Mouse (Mus musculus) limb, embryonic 13.5 days (tissue): ENCODE results near the gene Gm37240. TPM values are rescaled to one million over a fixed set of nuclear protein-coding genes. Genes with fewer than 3 reads are reported as not detected.

ENCODE experiments used
- ATAC-seq: fragments of 200-750 bp; cut with Nextera tagmentation; 2 replicates; pipeline ENCODE4 v1.8.0; 2017; ENCODE audit warnings: low read depth, moderate number of reproducible peaks, moderate TSS enrichment; ENCODE audit not compliant: low FRiP score
- H3K27ac ChIP-seq: fragments of 300-500 bp; sonication (generic); 2 replicates; pipeline ENCODE4 v1.5.1; 2015; ENCODE audit warnings: inconsistent platforms, mild to moderate bottlenecking, moderate library complexity
- H3K27me3 ChIP-seq: fragments of 300-500 bp; sonication (generic); 2 replicates; pipeline ENCODE4 v1.6.1; 2015; ENCODE audit warnings: mild to moderate bottlenecking, inconsistent platforms
- H3K36me3 ChIP-seq: fragments of 300-500 bp; sonication (generic); 2 replicates; pipeline ENCODE4 v1.6.1; 2015; ENCODE audit warnings: inconsistent platforms, mild to moderate bottlenecking, moderate library complexity
- H3K4me1 ChIP-seq: fragments of 300-500 bp; sonication (generic); 2 replicates; pipeline ENCODE4 v1.6.1; 2015; ENCODE audit warnings: inconsistent platforms
- H3K4me2 ChIP-seq: fragments of 300-500 bp; sonication (generic); replicated peaks from 2 replicates; pipeline ENCODE4 v1.6.1; 2015; ENCODE audit warnings: inconsistent platforms, mild to moderate bottlenecking, moderate library complexity
- H3K4me3 ChIP-seq: fragments of 300-500 bp; sonication (generic); 2 replicates; pipeline ENCODE4 v1.5.1; 2015; ENCODE audit warnings: moderate library complexity, mild to moderate bottlenecking, inconsistent platforms
- H3K9ac ChIP-seq: fragments of 300-500 bp; sonication (generic); 2 replicates; pipeline ENCODE4 v1.6.1; 2015; ENCODE audit warnings: mild to moderate bottlenecking, inconsistent platforms
- H3K9me3 ChIP-seq: fragments of 300-500 bp; sonication (generic); 2 replicates; pipeline ENCODE4 v1.6.1; 2016; ENCODE audit warnings: inconsistent platforms
- WGBS: fragments of 180-500 bp; shearing (Covaris S2); methylation state at CpG from one replicate; pipeline ENCODE4 v1.1.7; 2015; 5-methylcytosine and 5-hydroxymethylcytosine counted together
- polyA plus RNA-seq: library from polyadenylated mRNA; unstranded; fragments of >200 nt; fragmentation: Nextera tagmentation; extraction: Ambion mirVana; gene quantifications from 2 replicates; pipeline ENCODE4 v1.2.1, GENCODE M21; 2015

The Gm37240 gene
- polyA plus RNA-seq, 1 experiment from 2014 or later: 6.1 TPM

DNA sequence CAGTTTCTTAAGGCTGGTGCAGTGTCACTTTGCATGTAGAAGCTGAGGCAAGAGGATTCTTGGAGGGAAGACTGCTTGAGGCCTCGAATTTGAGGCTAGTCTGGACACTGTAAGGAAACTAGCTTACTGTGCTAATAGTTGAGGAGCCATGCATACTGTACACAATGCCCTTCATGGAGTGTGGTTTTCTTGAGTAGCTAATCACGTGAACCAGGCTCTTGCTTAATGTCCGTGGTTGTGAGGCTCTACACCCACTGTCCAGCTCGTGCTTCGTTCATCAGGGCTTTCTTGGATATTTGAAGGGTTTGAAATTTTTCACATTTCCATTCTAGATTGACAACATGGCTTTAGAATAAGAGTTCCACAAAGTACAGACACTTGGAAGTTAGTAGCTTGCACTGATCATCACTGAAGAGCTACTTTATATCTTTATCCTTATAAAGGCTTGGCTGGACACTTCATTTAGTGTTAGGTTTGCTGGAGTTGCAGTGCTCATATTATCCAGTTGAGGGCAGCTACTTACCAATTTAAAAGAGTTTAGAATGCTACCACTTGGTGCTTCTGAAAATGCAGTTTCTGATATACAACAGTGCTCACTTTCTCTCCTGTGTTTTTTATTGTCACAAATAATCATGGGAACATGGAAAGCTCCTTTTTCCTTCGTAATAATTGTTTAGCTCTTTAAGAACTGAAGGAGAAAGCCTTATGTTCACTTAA is 965.5 kb downstream of the Gm37240 start:
- Histone ChIP-seq H3K9ac (no peak overlapping the region), H3K36me3 (no peaks in the 10 kb centered on the region), H3K27me3 (no peaks in the 10 kb centered on the region), H3K9me3 (no peaks in the 10 kb centered on the region), H3K4me3 (no peak overlapping the region), H3K27ac (no peak overlapping the region), H3K4me2 (no peak overlapping the region), H3K4me1 (no peaks in the 10 kb centered on the region)
- 70% methylated on average over 6 of the region's 6 CpGs for WGBS
- no peak for ATAC-seq

DNA sequence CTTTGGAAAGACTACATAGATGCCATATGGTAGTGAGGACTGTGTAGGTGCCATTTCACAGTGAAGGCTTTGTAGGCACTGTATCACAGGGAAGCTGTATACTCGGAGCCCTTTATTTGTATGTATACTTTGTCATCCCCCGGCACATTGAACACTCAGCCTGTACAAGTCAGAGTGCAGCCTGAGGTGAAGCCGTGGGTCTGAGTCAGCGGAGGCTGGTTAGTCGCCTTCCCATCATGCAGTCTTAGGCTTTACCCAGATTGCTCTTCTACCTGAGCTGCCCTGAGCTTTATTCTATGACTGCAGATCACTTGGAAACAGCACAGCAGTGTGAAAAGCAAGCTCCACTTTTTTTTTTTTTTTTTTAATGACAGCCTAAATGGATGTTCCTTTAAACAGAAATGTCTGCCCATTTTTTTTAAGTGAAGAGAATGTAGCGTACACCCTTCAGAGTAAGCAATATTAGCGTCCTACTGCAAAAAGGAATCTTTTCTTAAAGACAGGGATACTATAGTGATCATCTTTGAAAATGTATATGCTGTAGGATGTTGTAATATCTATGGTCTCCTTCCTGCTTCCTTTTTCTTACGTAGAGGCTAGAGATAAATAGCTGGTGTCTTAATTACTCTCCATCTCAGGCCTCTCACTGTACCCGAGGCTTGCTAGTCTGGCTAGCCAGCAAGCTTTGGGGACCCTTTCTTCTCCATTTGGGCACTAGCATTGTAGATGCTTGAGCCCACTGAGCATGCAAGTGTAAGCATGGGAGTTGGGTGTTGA is 969.2 kb downstream of the Gm37240 start:
- no peaks in the 10 kb centered on the region for H3K36me3 ChIP-seq
- no peak overlapping the region for H3K4me2 ChIP-seq
- H3K4me3 ChIP-seq: no peak overlapping the region
- no peak for ATAC-seq
- no peaks in the 10 kb centered on the region for H3K27me3 ChIP-seq
- no peaks in the 10 kb centered on the region for H3K4me1 ChIP-seq
- H3K9me3 ChIP-seq: no peaks in the 10 kb centered on the region
- WGBS: 83% methylated on average over 9 of the region's 9 CpGs
- no peak overlapping the region for H3K9ac ChIP-seq
- no peak overlapping the region for H3K27ac ChIP-seq

DNA sequence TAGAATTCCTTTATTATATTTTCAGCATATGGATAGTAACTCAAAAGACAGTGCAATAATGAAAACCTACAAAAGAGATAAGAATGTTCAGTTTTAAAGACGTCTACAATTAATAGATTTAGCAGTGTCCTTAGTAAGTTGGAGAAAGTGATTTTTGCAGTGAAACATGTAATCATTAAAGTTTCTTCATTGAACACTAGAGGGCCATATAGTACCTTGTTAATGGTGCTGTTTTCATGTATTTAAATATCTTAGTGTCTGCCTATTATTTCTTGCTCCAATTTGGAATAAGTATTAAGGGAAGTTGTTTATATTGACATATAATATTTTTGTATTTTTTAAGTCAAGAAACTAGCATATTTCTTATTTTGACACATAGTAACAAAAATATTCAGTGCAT is 973.0 kb downstream of the Gm37240 start:
- H3K9me3 ChIP-seq: no peaks in the 10 kb centered on the region
- peaks cover 3% of the 10 kb centered on the region; the same call in 1 of the 2 replicates for H3K36me3 ChIP-seq
- no peak overlapping the region for H3K9ac ChIP-seq
- H3K27me3 ChIP-seq: no peaks in the 10 kb centered on the region
- H3K4me2 ChIP-seq: no peak overlapping the region
- WGBS: 52% methylated on average over 1 of the region's 1 CpGs
- H3K4me1 ChIP-seq: no peaks in the 10 kb centered on the region
- H3K27ac ChIP-seq: no peak overlapping the region
- H3K4me3 ChIP-seq: no peak overlapping the region
- ATAC-seq: no peak

DNA sequence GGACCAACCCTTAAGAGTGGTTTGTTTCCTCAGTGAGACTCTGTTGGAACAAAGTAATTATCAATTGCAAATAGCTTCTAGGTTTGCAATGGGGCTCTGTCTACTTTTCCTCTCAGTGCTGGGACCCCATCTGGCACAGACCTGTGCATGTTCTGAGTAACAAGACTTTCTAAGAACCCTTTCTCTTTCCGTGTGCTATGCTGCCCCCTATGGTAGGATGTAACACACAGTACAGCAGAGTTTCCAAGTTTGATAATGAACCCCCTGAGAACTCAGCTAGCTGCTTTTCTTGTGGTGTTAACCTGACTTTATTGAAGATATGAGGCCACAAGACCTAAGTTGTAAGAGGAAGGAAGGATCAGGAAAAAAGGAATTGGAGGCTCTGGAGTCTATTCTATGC is 980.8 kb downstream of the Gm37240 start:
- Histone ChIP-seq H3K27me3 (no peaks in the 10 kb centered on the region), H3K4me3 (no peak overlapping the region), H3K9ac (no peak overlapping the region), H3K27ac (no peak overlapping the region), H3K4me1 (no peaks in the 10 kb centered on the region), H3K4me2 (no peak overlapping the region), H3K36me3 (peaks cover 3% of the 10 kb centered on the region; the same call in 1 of the 2 replicates), H3K9me3 (no peaks in the 10 kb centered on the region)
- no peak for ATAC-seq
- 32% methylated on average over 1 of the region's 1 CpGs for WGBS

DNA sequence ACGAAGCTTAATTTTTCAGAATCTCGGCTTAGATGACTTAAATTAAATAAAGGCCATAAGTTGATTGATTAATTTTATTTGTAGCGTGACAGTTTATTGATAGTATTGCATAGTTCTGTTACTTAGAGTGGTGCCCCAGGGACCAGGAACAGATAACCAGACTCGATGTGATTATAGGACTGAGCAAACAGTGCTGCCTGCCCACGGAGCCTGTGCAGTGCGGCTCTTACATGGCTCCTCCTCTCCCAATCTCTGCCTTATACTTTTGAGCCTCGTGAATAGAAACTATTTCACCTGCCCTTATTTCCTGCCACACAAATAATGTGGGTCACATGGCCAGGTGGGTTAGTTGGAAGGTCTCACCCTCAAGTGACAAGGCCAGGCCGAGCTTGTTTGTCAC is 989.4 kb downstream of the Gm37240 start:
- Histone ChIP-seq H3K4me3 (no peak overlapping the region), H3K36me3 (no peaks in the 10 kb centered on the region), H3K9ac (no peak overlapping the region), H3K27ac (no peak overlapping the region), H3K4me2 (no peak overlapping the region), H3K27me3 (no peaks in the 10 kb centered on the region), H3K4me1 (no peaks in the 10 kb centered on the region), H3K9me3 (no peaks in the 10 kb centered on the region)
- WGBS: 84% methylated on average over 8 of the region's 8 CpGs
- no peak for ATAC-seq

DNA sequence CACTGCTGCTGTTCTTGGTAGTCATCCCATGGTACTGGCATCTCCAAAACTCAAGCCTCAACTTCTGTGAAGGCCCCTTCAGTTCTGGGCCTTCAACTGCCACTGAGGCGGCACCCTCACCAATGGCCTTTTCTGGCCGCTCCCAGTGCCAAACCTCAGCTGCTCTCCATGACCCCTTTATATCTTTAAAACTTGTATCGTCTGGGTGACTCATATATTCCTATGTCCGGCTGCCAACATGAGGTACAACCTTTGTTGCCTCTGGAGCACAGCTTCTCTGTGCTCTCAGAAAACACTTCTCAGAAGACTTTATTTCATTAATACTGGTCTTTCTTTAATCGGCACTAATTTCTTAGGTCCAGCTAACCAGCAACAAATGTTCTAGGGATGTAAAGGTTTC is 996.3 kb downstream of the Gm37240 start:
- H3K9me3 ChIP-seq: no peaks in the 10 kb centered on the region
- H3K27me3 ChIP-seq: no peaks in the 10 kb centered on the region
- H3K36me3 ChIP-seq: no peaks in the 10 kb centered on the region
- H3K4me1 ChIP-seq: no peaks in the 10 kb centered on the region
- H3K4me3 ChIP-seq: no peak overlapping the region
- no peak overlapping the region for H3K27ac ChIP-seq
- no peak for ATAC-seq
- 93% methylated on average over 5 of the region's 5 CpGs for WGBS
- H3K9ac ChIP-seq: no peak overlapping the region
- H3K4me2 ChIP-seq: no peak overlapping the region

DNA sequence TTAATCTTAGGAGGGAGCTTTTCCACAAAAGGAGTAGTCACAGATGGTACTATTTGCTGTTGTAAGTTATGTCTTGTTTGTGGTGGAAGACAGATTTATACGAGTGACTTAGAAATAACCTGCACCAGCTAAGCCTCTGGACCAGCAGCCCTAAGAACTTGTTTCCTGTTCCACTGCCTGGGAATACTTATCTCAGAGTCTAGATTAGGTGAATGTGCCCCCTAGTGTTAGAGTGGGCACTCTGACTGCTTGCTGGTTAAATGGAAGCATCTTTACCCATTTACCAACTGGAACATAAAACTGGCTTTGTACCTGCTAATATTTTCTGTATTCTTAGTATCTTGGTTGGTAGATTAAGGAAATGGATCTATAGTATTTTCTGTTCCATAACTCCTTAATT is 997.7 kb downstream of the Gm37240 start:
- ATAC-seq: no peak
- Histone ChIP-seq H3K27me3 (no peaks in the 10 kb centered on the region), H3K27ac (no peak overlapping the region), H3K9me3 (no peaks in the 10 kb centered on the region), H3K36me3 (no peaks in the 10 kb centered on the region), H3K4me2 (no peak overlapping the region), H3K4me3 (no peak overlapping the region), H3K4me1 (no peaks in the 10 kb centered on the region), H3K9ac (no peak overlapping the region)
- 42% methylated on average over 1 of the region's 1 CpGs for WGBS

DNA sequence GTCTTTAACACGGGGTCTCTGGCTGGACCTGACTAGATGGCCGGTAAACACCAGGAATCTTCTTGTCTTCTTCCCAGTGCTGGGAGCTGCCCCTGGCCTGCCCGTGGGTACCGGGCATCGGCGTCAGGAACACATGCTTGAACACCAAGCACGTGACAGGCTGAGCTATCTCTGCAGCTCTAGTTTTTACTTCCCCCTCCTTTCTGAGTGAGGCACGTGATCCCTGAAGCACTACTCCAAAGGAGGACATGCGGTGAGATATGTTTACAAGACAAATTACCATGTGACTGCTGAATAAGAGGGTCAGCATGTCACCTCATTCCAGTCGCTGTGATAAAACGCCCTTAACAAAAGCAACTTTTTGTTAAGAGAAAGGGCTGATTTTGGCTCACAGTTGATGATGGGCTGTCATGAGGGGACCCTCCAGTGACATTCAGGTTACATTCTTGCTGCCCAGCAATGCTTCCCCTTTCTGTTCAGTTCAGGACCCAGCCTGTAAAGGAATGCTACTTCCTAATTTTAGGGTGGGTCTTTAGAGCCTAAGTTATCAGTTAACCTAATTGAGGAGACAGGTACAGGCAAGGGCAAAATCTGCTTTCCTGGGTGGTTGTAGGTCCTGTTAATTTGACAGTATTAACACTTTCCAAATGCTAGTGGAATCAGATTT is 1003.4 kb downstream of the Gm37240 start:
- H3K27me3 ChIP-seq: no peaks in the 10 kb centered on the region
- H3K27ac ChIP-seq: no peak overlapping the region
- no peaks in the 10 kb centered on the region for H3K36me3 ChIP-seq
- no peak overlapping the region for H3K9ac ChIP-seq
- no peak overlapping the region for H3K4me3 ChIP-seq
- no peaks in the 10 kb centered on the region for H3K9me3 ChIP-seq
- WGBS: 59% methylated on average over 11 of the region's 11 CpGs
- no peaks in the 10 kb centered on the region for H3K4me1 ChIP-seq
- ATAC-seq: no peak
- H3K4me2 ChIP-seq: no peak overlapping the region

DNA sequence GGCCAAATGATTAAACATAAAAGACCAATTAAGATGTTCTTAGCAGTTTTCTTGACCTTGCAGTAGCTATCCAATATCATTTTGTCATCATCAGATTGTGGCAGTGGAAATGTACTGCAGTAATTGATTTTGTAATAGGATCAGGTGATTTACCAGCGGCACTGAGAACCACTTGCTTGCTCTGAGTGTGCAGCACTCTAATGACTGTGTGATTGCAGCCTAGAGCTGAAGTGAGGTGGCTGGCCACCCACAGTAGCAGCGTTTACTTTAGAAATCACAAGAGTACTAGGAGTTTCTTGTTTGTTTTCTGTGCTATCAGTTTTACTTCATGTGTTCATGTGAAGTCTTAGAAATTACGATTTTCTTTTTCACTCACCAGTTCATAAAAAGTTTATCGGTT is 1011.1 kb downstream of the Gm37240 start:
- 73% methylated on average over 4 of the region's 4 CpGs for whole genome bisulfite sequencing
- ATAC-seq: no peak
- Histone ChIP-seq H3K9me3 (no peaks in the 10 kb centered on the region), H3K9ac (no peak overlapping the region), H3K4me3 (no peak overlapping the region), H3K36me3 (no peaks in the 10 kb centered on the region), H3K4me1 (peaks cover 10% of the 10 kb centered on the region), H3K4me2 (no peak overlapping the region), H3K27ac (no peak overlapping the region), H3K27me3 (no peaks in the 10 kb centered on the region)

DNA sequence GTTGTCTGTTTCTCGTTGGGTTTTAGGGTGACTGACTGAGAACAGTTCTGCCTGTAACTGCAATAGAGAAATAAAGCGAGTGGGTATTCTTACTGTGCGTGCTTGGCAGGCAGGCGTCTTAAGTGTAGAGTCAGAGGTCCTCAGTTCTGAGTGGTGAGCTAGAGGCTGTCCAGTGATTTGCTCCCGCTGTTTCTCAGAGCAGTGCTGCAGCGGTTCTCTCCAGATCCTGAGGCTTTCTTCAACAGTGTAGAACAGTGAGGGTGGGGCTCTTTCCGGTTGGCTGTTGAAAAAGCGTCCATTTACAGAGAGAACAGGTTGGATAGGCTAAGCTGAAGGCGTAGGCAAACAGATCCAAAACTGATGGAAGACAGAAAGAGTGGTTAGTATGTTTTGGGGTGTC is 1012.0 kb downstream of the Gm37240 start:
- WGBS: 72% methylated on average over 9 of the region's 9 CpGs
- Histone ChIP-seq H3K9ac (no peak overlapping the region), H3K27me3 (no peaks in the 10 kb centered on the region), H3K36me3 (no peaks in the 10 kb centered on the region), H3K27ac (no peak overlapping the region), H3K9me3 (no peaks in the 10 kb centered on the region), H3K4me2 (no peak overlapping the region), H3K4me1 (peaks cover 10% of the 10 kb centered on the region), H3K4me3 (no peak overlapping the region)
- ATAC-seq: no peak

DNA sequence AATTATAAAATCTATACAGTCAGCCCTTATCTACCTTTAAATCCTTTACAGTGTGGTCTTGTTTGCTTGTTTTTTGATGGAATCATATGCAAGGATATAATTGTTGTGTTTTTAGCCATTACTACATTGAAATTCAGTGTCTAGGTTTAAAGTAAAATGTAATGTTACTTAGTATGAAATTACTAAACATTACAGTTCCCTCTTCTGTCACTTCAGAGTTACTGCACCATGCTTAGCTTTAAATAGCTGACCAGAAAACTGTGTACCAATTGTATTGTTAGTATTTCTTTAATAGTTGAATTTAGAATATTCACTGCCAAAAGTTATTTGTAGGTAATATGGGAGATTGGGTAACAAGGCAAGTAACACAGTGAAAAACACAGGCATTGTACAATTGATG is 1017.2 kb downstream of the Gm37240 start:
- peaks cover 3% of the 10 kb centered on the region; the same call in 1 of the 2 replicates for H3K4me1 ChIP-seq
- H3K36me3 ChIP-seq: no peaks in the 10 kb centered on the region
- ATAC-seq: no peak
- no peak overlapping the region for H3K9ac ChIP-seq
- no peaks in the 10 kb centered on the region for H3K9me3 ChIP-seq
- H3K27me3 ChIP-seq: no peaks in the 10 kb centered on the region
- no peak overlapping the region for H3K4me3 ChIP-seq
- no peak overlapping the region for H3K27ac ChIP-seq
- no peak overlapping the region for H3K4me2 ChIP-seq

DNA sequence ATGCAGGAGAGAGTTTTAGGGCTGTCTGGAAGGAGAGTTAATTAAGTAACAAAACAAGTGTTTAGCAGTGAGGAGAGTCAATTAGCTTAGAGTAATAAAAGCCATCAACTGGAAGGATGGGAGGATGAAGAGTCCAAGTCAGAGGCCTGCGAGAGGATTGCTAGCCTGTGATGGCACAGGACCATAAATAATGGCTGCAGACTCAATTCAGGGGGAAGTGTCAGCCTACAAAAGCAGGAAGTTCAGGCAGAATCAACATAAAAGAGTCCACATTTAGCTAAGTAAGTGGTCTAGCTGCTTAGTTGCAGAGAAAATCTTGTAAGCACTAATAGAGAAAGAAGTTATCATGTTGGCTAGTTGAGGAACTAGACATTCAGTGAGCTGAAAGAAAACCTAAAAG is 1019.3 kb downstream of the Gm37240 start:
- H3K4me1 ChIP-seq: no peaks in the 10 kb centered on the region
- H3K9me3 ChIP-seq: no peaks in the 10 kb centered on the region
- no peak overlapping the region for H3K9ac ChIP-seq
- ATAC-seq: no peak
- H3K36me3 ChIP-seq: no peaks in the 10 kb centered on the region
- H3K27me3 ChIP-seq: no peaks in the 10 kb centered on the region
- H3K27ac ChIP-seq: no peak overlapping the region
- H3K4me3 ChIP-seq: no peak overlapping the region
- WGBS: 19% methylated on average over 1 of the region's 1 CpGs
- H3K4me2 ChIP-seq: no peak overlapping the region
